Mouse (Mus musculus): ENCODE data around the gene Efna2.

The Efna2 gene

GRCm38 (mm10) chr10:80227166-80227539, 47.9 kb downstream of the Efna2 start:
- in situ Hi-C loops (cut with MboI, MseI) = no loop called here

GRCm38 (mm10) chr10:80227877-80228775, 48.8 kb downstream of the Efna2 start:
- in situ Hi-C loops (cut with MboI, MseI) = no loop called here

- in situ Hi-C loops (cut with MboI, MseI) = no loop called here
These were observed 57.0 kb downstream of the Efna2 start for GRCm38 (mm10) chr10:80236145-80236825.

GRCm38 (mm10) chr10:80237020-80237419, 57.7 kb downstream of the Efna2 start:
- in situ Hi-C loops (cut with MboI, MseI) = no loop called here

- in situ Hi-C loops (cut with MboI, MseI) = no loop called here
These were observed 59.0 kb downstream of the Efna2 start for GRCm38 (mm10) chr10:80238306-80238705.

Measured in T-helper 2 cell (primary cell).